Mouse (Mus musculus) G1E (cell line): ENCODE results near the gene Milr1. TPM values are rescaled to one million over a fixed set of nuclear protein-coding genes. Genes with fewer than 3 reads are reported as not detected.

Experiments
- ATAC-seq: 2 replicates; pipeline ENCODE4 v1.8.0; 2016; ENCODE audit warnings: mild to moderate bottlenecking; ENCODE audit not compliant: insufficient number of reproducible peaks, poor library complexity, low FRiP score, severe bottlenecking; ENCODE audit errors: extremely low read depth
- DNase-seq: peaks from one replicate; pipeline ENCODE4 v3.0.0; 2012; ENCODE audit warnings: low spot score
- H3K27me3 ChIP-seq: 2 replicates; pipeline ENCODE4 v1.6.1; 2012; ENCODE audit warnings: mild to moderate bottlenecking, low read length, inconsistent platforms; ENCODE audit not compliant: insufficient read depth
- H3K36me3 ChIP-seq: replicated peaks from 2 replicates; pipeline ENCODE3; 2012; ENCODE audit warnings: mild to moderate bottlenecking, inconsistent platforms
- H3K4me1 ChIP-seq: 2 replicates; pipeline ENCODE4 v1.6.1; 2012; ENCODE audit warnings: low read depth, low read length, inconsistent platforms, mixed read lengths; ENCODE audit not compliant: insufficient read depth
- H3K4me3 ChIP-seq: 2 replicates; pipeline ENCODE4 v1.5.1; 2012; ENCODE audit warnings: low read depth, mild to moderate bottlenecking, inconsistent platforms, low read length, moderate library complexity, mixed read lengths
- H3K9me3 ChIP-seq: replicated peaks from 2 replicates; pipeline ENCODE4 v1.6.1; 2012; ENCODE audit warnings: inconsistent platforms
- CTCF ChIP-seq: IDR thresholded peaks from 2 replicates; pipeline ENCODE4 v1.5.1; 2012; ENCODE audit warnings: low read depth, low read length, inconsistent platforms, mixed read lengths
- GATA1 ChIP-seq: IDR thresholded peaks from 2 replicates; pipeline ENCODE4 v1.6.1; 2012; ENCODE audit warnings: borderline replicate concordance, low read length, inconsistent platforms, mixed read lengths
- GATA2 ChIP-seq: IDR thresholded peaks from 2 replicates; pipeline ENCODE4 v1.6.1; 2012; ENCODE audit warnings: low read depth, low read length, inconsistent platforms, borderline replicate concordance
- POLR2AphosphoS5 ChIP-seq: IDR thresholded peaks from 2 replicates; pipeline ENCODE4 v1.6.1; 2012; ENCODE audit warnings: low read depth, low read length, inconsistent platforms; ENCODE audit not compliant: insufficient replicate concordance
- TAL1 ChIP-seq: conservative IDR thresholded peaks from 2 replicates; pipeline ENCODE4 v1.6.1; 2012; ENCODE audit warnings: low read depth, low read length, inconsistent platforms, mixed read lengths
- polyA plus RNA-seq: library from polyadenylated mRNA; stranded (reverse); fragments of >175 nt; gene quantifications from 2 replicates; pipeline ENCODE4 v1.2.3, GENCODE M21; 2012
- total RNA-seq, 2 experiments: library from RNA; stranded (forward) in 1 of 2; stranded (reverse) in 1 of 2; fragments of 200-1000 nt in 1 of 2; fragments of >200 nt in 1 of 2; fragmentation: Nextera tagmentation in 1 of 2; gene quantifications; 2 replicates each; pipeline ENCODE4 v1.2.3; 2014 to 2017

The Milr1 gene
- total and polyA plus RNA-seq, 3 experiments: 0.05 to 0.33 TPM; not detected in 1

GRCm38 (mm10) chr11:106812410-106813136, 61.5 kb downstream of the Milr1 start:
- H3K27me3 ChIP-seq: no peaks in the 10 kb centered on the region
- TF ChIP-seq GATA2: no peak
- no peak for TF ChIP-seq TAL1
- TF ChIP-seq POLR2AphosphoS5: no peak
- TF ChIP-seq CTCF: no peak
- TF ChIP-seq GATA1: no peak
- H3K4me3 ChIP-seq: no peak overlapping the region
- ATAC-seq: no peak
- no peaks in the 10 kb centered on the region for H3K4me1 ChIP-seq
- DNase-seq: no peak
- H3K36me3 ChIP-seq: peaks cover 97% of the 10 kb centered on the region
- H3K9me3 ChIP-seq: no peaks in the 10 kb centered on the region

- no peak for TF ChIP-seq CTCF
- TF ChIP-seq GATA1: no peak
- no peak for TF ChIP-seq POLR2AphosphoS5
- no peak for TF ChIP-seq TAL1
- Histone ChIP-seq H3K4me1 (no peaks in the 10 kb centered on the region), H3K36me3 (peaks cover 97% of the 10 kb centered on the region), H3K27me3 (no peaks in the 10 kb centered on the region), H3K4me3 (no peak overlapping the region), H3K9me3 (no peaks in the 10 kb centered on the region)
- DNase-seq: no peak
- no peak for ATAC-seq
These were observed 63.7 kb downstream of the Milr1 start for GRCm38 (mm10) chr11:106814601-106815320.

- H3K4me1 ChIP-seq: no peaks in the 10 kb centered on the region
- H3K36me3 ChIP-seq: peaks cover 98% of the 10 kb centered on the region
- DNase-seq (no peak), ATAC-seq (no peak)
- no peak overlapping the region for H3K4me3 ChIP-seq
- H3K27me3 ChIP-seq: no peaks in the 10 kb centered on the region
- TF ChIP-seq TAL1: no peak
- no peak for TF ChIP-seq POLR2AphosphoS5
- no peak for TF ChIP-seq GATA2
- no peak for TF ChIP-seq CTCF
- H3K9me3 ChIP-seq: no peaks in the 10 kb centered on the region
These were observed 64.3 kb downstream of the Milr1 start for GRCm38 (mm10) chr11:106815331-106815730.

DNA sequence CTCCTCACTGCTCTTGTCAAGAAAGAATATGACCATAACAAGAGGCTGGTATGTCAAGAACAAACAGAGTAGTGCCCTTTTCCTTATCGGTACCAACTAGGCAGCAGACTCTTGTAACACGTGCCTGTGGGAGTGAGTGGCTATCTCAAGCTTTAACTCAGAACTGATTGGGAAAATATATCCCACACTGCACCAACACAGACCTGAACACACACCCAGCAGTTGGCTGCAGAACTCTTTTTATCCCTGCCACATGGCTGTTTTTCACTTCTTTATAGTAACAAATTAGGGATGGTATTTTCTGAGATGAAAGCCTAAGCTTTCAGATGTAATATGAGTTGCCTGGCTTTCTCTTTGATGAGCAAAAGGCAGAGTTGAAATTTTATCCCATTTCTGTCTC, 64.7 kb downstream of the Milr1 start:
- Histone ChIP-seq H3K9me3 (no peaks in the 10 kb centered on the region), H3K4me1 (no peaks in the 10 kb centered on the region), H3K4me3 (no peak overlapping the region), H3K36me3 (peaks cover 98% of the 10 kb centered on the region), H3K27me3 (no peaks in the 10 kb centered on the region)
- TF ChIP-seq CTCF (no peak), POLR2AphosphoS5 (no peak), GATA1 (no peak), GATA2 (no peak), TAL1 (no peak)
- ATAC-seq: no peak
- no peak for DNase-seq

- Histone ChIP-seq H3K4me1 (0 out of 2 replicates have a peak, but pooled peaks cover 2% of the 10 kb centered on the region), H3K4me3 (no peak overlapping the region), H3K9me3 (no peaks in the 10 kb centered on the region), H3K27me3 (no peaks in the 10 kb centered on the region), H3K36me3 (peaks cover 98% of the 10 kb centered on the region)
- TF ChIP-seq GATA2: no peak
- no peak for TF ChIP-seq POLR2AphosphoS5
- TF ChIP-seq GATA1: no peak
- no peak for TF ChIP-seq CTCF
- no peak for TF ChIP-seq TAL1
- no peak for ATAC-seq
- no peak for DNase-seq
These were observed 65.3 kb downstream of the Milr1 start for GRCm38 (mm10) chr11:106816316-106816715.

- no peak overlapping the region for H3K4me3 ChIP-seq
- ATAC-seq (no peak), DNase-seq (no peak)
- 0 out of 2 replicates have a peak, but pooled peaks cover 2% of the 10 kb centered on the region for H3K4me1 ChIP-seq
- H3K27me3 ChIP-seq: no peaks in the 10 kb centered on the region
- H3K36me3 ChIP-seq: peaks cover 92% of the 10 kb centered on the region
- H3K9me3 ChIP-seq: no peaks in the 10 kb centered on the region
- TF ChIP-seq POLR2AphosphoS5: no peak
- no peak for TF ChIP-seq TAL1
- TF ChIP-seq GATA2: no peak
- TF ChIP-seq CTCF: no peak
- TF ChIP-seq GATA1: no peak
These were observed 66.1 kb downstream of the Milr1 start for GRCm38 (mm10) chr11:106817156-106817555.
